Mouse (Mus musculus): Measurements from ENCODE around the gene Dnase2a. TPM values are rescaled to one million over a fixed set of nuclear protein-coding genes. Genes with fewer than 3 reads are reported as not detected.
A peak's percentile ranks its signal among the peaks of the same experiment; 100 is the strongest.
"Not testable (repeated sequence)": the region's sequence is repeated elsewhere in the genome, so short reads cannot be mapped to it uniquely, and the experiment has no call there.

The Dnase2a gene
- total and polyA plus RNA-seq, 2 experiments = 13.0 to 20.0 TPM

- Histone ChIP-seq H3K9ac (ENCODE audit: low read depth, low read length) (peak overlapping the region; percentile 88), H3K27ac (replicated peaks; ENCODE audit: insufficient read depth, low read depth, low read length) (peak overlapping the region; percentile 46; the same call in 1 of the 2 replicates), H3K79me2 (ENCODE audit: control insufficient read depth, insufficient read depth, low read length) (no peaks in the 10 kb centered on the region), H3K4me3 (ENCODE audit: insufficient read depth, low read depth, low read length) (peak overlapping the region; percentile 94), H3K36me3 (ENCODE audit: control insufficient read depth, insufficient read depth, low read length) (no peaks in the 10 kb centered on the region), H3K27me3 (ENCODE audit: control insufficient read depth, insufficient read depth, low read length) (no peaks in the 10 kb centered on the region), H3K4me1 (ENCODE audit: control insufficient read depth, insufficient read depth, low read length) (peaks cover 3% of the 10 kb centered on the region)
- DNase-seq (ENCODE audit: extremely low read depth, low read depth, low spot score) = no peak
- 7% methylated on average over 24 of the region's 24 CpGs for WGBS
- TF ChIP-seq CTCF (IDR thresholded peaks at IDR 0.05; ENCODE audit: low read depth, low read length) = no peak
- TF ChIP-seq POLR2A (IDR thresholded peaks at IDR 0.05; ENCODE audit: extremely low read depth, insufficient read depth, low read length) = no peak
Measured at GRCm38 (mm10) chr8:84902367-84902919, 5.9 kb upstream of the Dnase2a start.

GRCm38 (mm10) chr8:84902920-84903661 is 5.3 kb upstream of the Dnase2a start:
- under 1% methylated on average over 68 of the region's 68 CpGs for WGBS
- H3K27ac ChIP-seq (replicated peaks; ENCODE audit: insufficient read depth, low read depth, low read length) = peak overlapping the region; percentile 65
- H3K4me3 ChIP-seq (ENCODE audit: insufficient read depth, low read depth, low read length) = peak overlapping the region; percentile 94
- H3K36me3 ChIP-seq (ENCODE audit: control insufficient read depth, insufficient read depth, low read length) = no peaks in the 10 kb centered on the region
- H3K27me3 ChIP-seq (ENCODE audit: control insufficient read depth, insufficient read depth, low read length) = no peaks in the 10 kb centered on the region
- H3K4me1 ChIP-seq (ENCODE audit: control insufficient read depth, insufficient read depth, low read length) = peaks cover 3% of the 10 kb centered on the region
- no peak for TF ChIP-seq POLR2A (IDR thresholded peaks at IDR 0.05; ENCODE audit: extremely low read depth, insufficient read depth, low read length)
- TF ChIP-seq CTCF (IDR thresholded peaks at IDR 0.05; ENCODE audit: low read depth, low read length) = peak; percentile 86
- no peaks in the 10 kb centered on the region for H3K79me2 ChIP-seq (ENCODE audit: control insufficient read depth, insufficient read depth, low read length)
- peak; percentile 73 for DNase-seq (ENCODE audit: extremely low read depth, low read depth, low spot score)
- H3K9ac ChIP-seq (ENCODE audit: low read depth, low read length) = peak overlapping the region; percentile 88

GRCm38 (mm10) chr8:84904351-84904750 is 4.0 kb upstream of the Dnase2a start:
- Histone ChIP-seq H3K4me1 (ENCODE audit: control insufficient read depth, insufficient read depth, low read length) (peaks cover 6% of the 10 kb centered on the region), H3K9ac (ENCODE audit: low read depth, low read length) (no peak overlapping the region), H3K4me3 (ENCODE audit: insufficient read depth, low read depth, low read length) (no peak overlapping the region), H3K79me2 (ENCODE audit: control insufficient read depth, insufficient read depth, low read length) (peaks cover under 1% of the 10 kb centered on the region; the same call in 1 of the 2 replicates), H3K36me3 (ENCODE audit: control insufficient read depth, insufficient read depth, low read length) (no peaks in the 10 kb centered on the region), H3K27ac (replicated peaks; ENCODE audit: insufficient read depth, low read depth, low read length) (no peak overlapping the region), H3K27me3 (ENCODE audit: control insufficient read depth, insufficient read depth, low read length) (no peaks in the 10 kb centered on the region)
- TF ChIP-seq CTCF (IDR thresholded peaks at IDR 0.05; ENCODE audit: low read depth, low read length) (no peak), POLR2A (IDR thresholded peaks at IDR 0.05; ENCODE audit: extremely low read depth, insufficient read depth, low read length) (no peak)
- WGBS = 81% methylated on average over 7 of the region's 7 CpGs
- DNase-seq (ENCODE audit: extremely low read depth, low read depth, low spot score) = no peak

- no peaks in the 10 kb centered on the region for H3K36me3 ChIP-seq (ENCODE audit: control insufficient read depth, insufficient read depth, low read length)
- no peak overlapping the region for H3K27ac ChIP-seq (replicated peaks; ENCODE audit: insufficient read depth, low read depth, low read length)
- H3K4me3 ChIP-seq (ENCODE audit: insufficient read depth, low read depth, low read length) = no peak overlapping the region
- WGBS = 94% methylated on average over 9 of the region's 9 CpGs
- no peak for TF ChIP-seq POLR2A (IDR thresholded peaks at IDR 0.05; ENCODE audit: extremely low read depth, insufficient read depth, low read length)
- no peak for TF ChIP-seq CTCF (IDR thresholded peaks at IDR 0.05; ENCODE audit: low read depth, low read length)
- no peaks in the 10 kb centered on the region for H3K27me3 ChIP-seq (ENCODE audit: control insufficient read depth, insufficient read depth, low read length)
- peaks cover 6% of the 10 kb centered on the region for H3K4me1 ChIP-seq (ENCODE audit: control insufficient read depth, insufficient read depth, low read length)
- H3K9ac ChIP-seq (ENCODE audit: low read depth, low read length) = no peak overlapping the region
- peaks cover 4% of the 10 kb centered on the region; the same call in 1 of the 2 replicates for H3K79me2 ChIP-seq (ENCODE audit: control insufficient read depth, insufficient read depth, low read length)
- DNase-seq (ENCODE audit: extremely low read depth, low read depth, low spot score) = no peak
Measured at GRCm38 (mm10) chr8:84907037-84907436, 1.3 kb upstream of the Dnase2a start.

- Histone ChIP-seq H3K27ac (replicated peaks; ENCODE audit: insufficient read depth, low read depth, low read length) (no peak overlapping the region), H3K9ac (ENCODE audit: low read depth, low read length) (no peak overlapping the region), H3K79me2 (ENCODE audit: control insufficient read depth, insufficient read depth, low read length) (peaks cover 4% of the 10 kb centered on the region; the same call in 1 of the 2 replicates), H3K36me3 (ENCODE audit: control insufficient read depth, insufficient read depth, low read length) (no peaks in the 10 kb centered on the region), H3K27me3 (ENCODE audit: control insufficient read depth, insufficient read depth, low read length) (no peaks in the 10 kb centered on the region), H3K4me1 (ENCODE audit: control insufficient read depth, insufficient read depth, low read length) (peaks cover 3% of the 10 kb centered on the region; the same call in 1 of the 2 replicates), H3K4me3 (ENCODE audit: insufficient read depth, low read depth, low read length) (no peak overlapping the region)
- 62% methylated on average over 8 of the region's 8 CpGs for WGBS
- DNase-seq (ENCODE audit: extremely low read depth, low read depth, low spot score) = no peak
- TF ChIP-seq CTCF (IDR thresholded peaks at IDR 0.05; ENCODE audit: low read depth, low read length) (no peak), POLR2A (IDR thresholded peaks at IDR 0.05; ENCODE audit: extremely low read depth, insufficient read depth, low read length) (no peak)
Measured at GRCm38 (mm10) chr8:84907493-84907892, 867 bp upstream of the Dnase2a start.

- H3K27ac ChIP-seq (replicated peaks; ENCODE audit: insufficient read depth, low read depth, low read length) = 0 out of 2 replicates have a peak overlapping the region, but pooled peaks have one; percentile 36
- H3K36me3 ChIP-seq (ENCODE audit: control insufficient read depth, insufficient read depth, low read length); DNase-seq (ENCODE audit: extremely low read depth, low read depth, low spot score); H3K4me1 ChIP-seq (ENCODE audit: control insufficient read depth, insufficient read depth, low read length); H3K27me3 ChIP-seq (ENCODE audit: control insufficient read depth, insufficient read depth, low read length); H3K79me2 ChIP-seq (ENCODE audit: control insufficient read depth, insufficient read depth, low read length); H3K9ac ChIP-seq (ENCODE audit: low read depth, low read length): not testable (repeated sequence)
- H3K4me3 ChIP-seq (ENCODE audit: insufficient read depth, low read depth, low read length) = peak overlapping the region; percentile 26; the same call in 1 of the 2 replicates
- WGBS = 10% methylated on average over 7 of the region's 7 CpGs
Measured at GRCm38 (mm10) chr8:84907979-84908378, 381 bp upstream of the Dnase2a start.
